Mouse (Mus musculus) hindbrain, embryonic 12.5 days (tissue): ENCODE measurements around the gene Tac4. TPM values are rescaled to one million over a fixed set of nuclear protein-coding genes. Genes with fewer than 3 reads are reported as not detected.
A peak's percentile ranks its signal among the peaks of the same experiment; 100 is the strongest.

Experiments used
- ATAC-seq: fragments of 200-750 bp; cut with Nextera tagmentation; 2 replicates; pipeline ENCODE4 v1.8.0; 2017; ENCODE audit warnings: moderate TSS enrichment; ENCODE audit not compliant: low FRiP score
- H3K27ac ChIP-seq: fragments of 300-500 bp; sonication (generic); 2 replicates; pipeline ENCODE4 v1.5.1; 2016; ENCODE audit warnings: mild to moderate bottlenecking
- H3K27me3 ChIP-seq: fragments of 300-500 bp; sonication (generic); 2 replicates; pipeline ENCODE4 v1.6.1; 2016; ENCODE audit warnings: mild to moderate bottlenecking
- H3K36me3 ChIP-seq: fragments of 300-500 bp; sonication (generic); 2 replicates; pipeline ENCODE4 v1.6.1; 2016; ENCODE audit warnings: mild to moderate bottlenecking
- H3K4me1 ChIP-seq: fragments of 300-500 bp; sonication (generic); 2 replicates; pipeline ENCODE4 v1.6.1; 2016
- H3K4me2 ChIP-seq: fragments of 300-500 bp; sonication (generic); replicated peaks from 2 replicates; pipeline ENCODE4 v1.6.1; 2016; ENCODE audit warnings: mild to moderate bottlenecking
- H3K4me3 ChIP-seq: fragments of 300-500 bp; sonication (generic); 2 replicates; pipeline ENCODE4 v1.5.1; 2016; ENCODE audit warnings: mild to moderate bottlenecking
- H3K9ac ChIP-seq: fragments of 300-500 bp; sonication (generic); 2 replicates; pipeline ENCODE4 v1.6.1; 2016; ENCODE audit warnings: mild to moderate bottlenecking, moderate library complexity
- H3K9me3 ChIP-seq: fragments of 300-500 bp; sonication (generic); replicated peaks from 2 replicates; pipeline ENCODE4 v1.6.1; 2016; ENCODE audit warnings: mild to moderate bottlenecking
- WGBS: fragments of 180-500 bp; shearing (Covaris S2); methylation state at CpG from one replicate; pipeline ENCODE4 v1.1.7; 2016; 5-methylcytosine and 5-hydroxymethylcytosine counted together
- polyA plus RNA-seq: library from polyadenylated mRNA; unstranded; fragments of >200 nt; fragmentation: Nextera tagmentation; extraction: Ambion mirVana; gene quantifications from 2 replicates; pipeline ENCODE4 v1.2.1, GENCODE M21; 2016

The Tac4 gene
- polyA plus RNA-seq, 1 experiment from 2014 or later, result 0.22 TPM

GRCm38 (mm10) chr11:95242653-95243052 is 18.7 kb upstream of the Tac4 start:
- Histone ChIP-seq H3K9ac (no peak overlapping the region), H3K4me1 (0 out of 2 replicates have a peak, but pooled peaks cover 4% of the 10 kb centered on the region), H3K4me2 (no peak overlapping the region), H3K36me3 (no peaks in the 10 kb centered on the region), H3K27me3 (peaks cover 9% of the 10 kb centered on the region; the same call in 1 of the 2 replicates), H3K27ac (no peak overlapping the region), H3K4me3 (no peak overlapping the region), H3K9me3 (no peaks in the 10 kb centered on the region)
- no peak for ATAC-seq
- 68% methylated on average over 6 of the region's 6 CpGs for WGBS

DNA sequence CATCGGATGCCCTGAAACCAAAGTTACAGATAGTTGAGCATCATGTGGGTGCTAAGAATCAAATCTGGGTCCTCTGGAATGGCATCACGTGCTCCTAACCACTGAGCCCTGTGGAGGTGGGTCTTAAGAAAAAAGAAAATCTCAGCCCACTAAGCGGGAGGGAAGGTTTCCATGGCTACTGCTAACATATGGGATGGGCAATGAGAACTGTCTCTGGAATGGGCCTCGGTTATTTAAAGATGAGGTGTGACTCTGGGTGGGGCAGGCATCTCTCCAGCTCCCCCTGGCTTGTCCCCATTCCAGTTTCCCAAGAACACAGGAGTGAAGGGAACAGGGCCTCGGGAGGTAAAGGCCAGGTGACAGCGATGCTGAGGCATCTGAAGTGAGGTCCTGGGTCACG is 15.9 kb upstream of the Tac4 start:
- Histone ChIP-seq H3K36me3 (no peaks in the 10 kb centered on the region), H3K4me3 (no peak overlapping the region)

GRCm38 (mm10) chr11:95247065-95247464 is 14.3 kb upstream of the Tac4 start:
- no peak overlapping the region for H3K27ac ChIP-seq
- no peak overlapping the region for H3K4me2 ChIP-seq
- 0 out of 2 replicates have a peak, but pooled peaks cover 4% of the 10 kb centered on the region for H3K4me1 ChIP-seq
- H3K4me3 ChIP-seq, result no peak overlapping the region
- ATAC-seq, result no peak
- H3K36me3 ChIP-seq, result no peaks in the 10 kb centered on the region
- H3K27me3 ChIP-seq, result peaks cover 19% of the 10 kb centered on the region; the same call in 1 of the 2 replicates
- WGBS, result 52% methylated on average over 14 of the region's 14 CpGs
- 0 out of 2 replicates have a peak overlapping the region, but pooled peaks have one; percentile 2 for H3K9ac ChIP-seq
- H3K9me3 ChIP-seq, result no peaks in the 10 kb centered on the region

More for the DNA sequence above, 15.9 kb upstream of the Tac4 start:
- Histone ChIP-seq H3K27ac (no peak overlapping the region), H3K27me3 (peaks cover 16% of the 10 kb centered on the region; the same call in 1 of the 2 replicates), H3K4me2 (no peak overlapping the region), H3K9ac (no peak overlapping the region), H3K9me3 (no peaks in the 10 kb centered on the region), H3K4me1 (0 out of 2 replicates have a peak, but pooled peaks cover 4% of the 10 kb centered on the region)
- ATAC-seq, result no peak
- WGBS, result 76% methylated on average over 7 of the region's 7 CpGs

- 54% methylated on average over 10 of the region's 10 CpGs for WGBS
Measured at GRCm38 (mm10) chr11:95250110-95250509, 11.2 kb upstream of the Tac4 start.

GRCm38 (mm10) chr11:95251295-95251694 is 10.0 kb upstream of the Tac4 start:
- peaks cover 23% of the 10 kb centered on the region; the same call in 1 of the 2 replicates for H3K27me3 ChIP-seq
- no peak overlapping the region for H3K9ac ChIP-seq
- no peaks in the 10 kb centered on the region for H3K9me3 ChIP-seq
- no peak overlapping the region for H3K4me3 ChIP-seq
- H3K4me2 ChIP-seq, result no peak overlapping the region
- no peak overlapping the region for H3K27ac ChIP-seq
- WGBS, result 5% methylated on average over 11 of the region's 11 CpGs
- H3K36me3 ChIP-seq, result no peaks in the 10 kb centered on the region
- 0 out of 2 replicates have a peak, but pooled peaks cover 4% of the 10 kb centered on the region for H3K4me1 ChIP-seq
- no peak for ATAC-seq

More at GRCm38 (mm10) chr11:95250110-95250509, 11.2 kb upstream of the Tac4 start:
- peaks cover 23% of the 10 kb centered on the region; the same call in 1 of the 2 replicates for H3K27me3 ChIP-seq
- no peak overlapping the region for H3K27ac ChIP-seq
- H3K9ac ChIP-seq, result no peak overlapping the region
- H3K4me1 ChIP-seq, result 0 out of 2 replicates have a peak, but pooled peaks cover 4% of the 10 kb centered on the region
- H3K9me3 ChIP-seq, result no peaks in the 10 kb centered on the region
- no peak overlapping the region for H3K4me2 ChIP-seq
- no peak overlapping the region for H3K4me3 ChIP-seq
- ATAC-seq, result no peak
- H3K36me3 ChIP-seq, result no peaks in the 10 kb centered on the region

DNA sequence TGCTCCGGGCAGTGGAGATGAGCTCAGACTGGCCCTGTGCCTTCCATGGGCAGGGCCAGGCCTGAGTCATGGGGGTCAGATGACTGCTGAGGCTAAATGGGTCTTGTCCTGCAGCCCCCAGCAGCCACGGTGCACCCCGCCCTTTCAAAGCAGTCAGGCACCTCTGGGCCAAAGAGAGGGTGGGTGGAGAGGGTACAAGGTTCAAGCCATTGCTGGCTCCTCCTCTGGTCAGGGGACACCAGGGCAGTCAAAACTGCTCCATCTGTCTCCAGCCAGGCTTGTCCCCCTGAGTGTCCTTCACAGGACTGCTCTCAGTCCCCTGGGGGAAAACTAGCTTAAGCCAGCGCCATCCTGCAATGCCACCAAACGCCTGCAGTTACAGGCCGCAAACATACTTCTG is 9.2 kb upstream of the Tac4 start:
- no peak overlapping the region for H3K9ac ChIP-seq
- no peak overlapping the region for H3K27ac ChIP-seq
- WGBS, result 78% methylated on average over 6 of the region's 6 CpGs
- no peaks in the 10 kb centered on the region for H3K36me3 ChIP-seq
- H3K4me2 ChIP-seq, result no peak overlapping the region
- no peak overlapping the region for H3K4me3 ChIP-seq
- peaks cover 19% of the 10 kb centered on the region; the same call in 1 of the 2 replicates for H3K27me3 ChIP-seq
- H3K9me3 ChIP-seq, result no peaks in the 10 kb centered on the region
- no peak for ATAC-seq
- H3K4me1 ChIP-seq, result 0 out of 2 replicates have a peak, but pooled peaks cover 2% of the 10 kb centered on the region

- H3K4me2 ChIP-seq, result no peak overlapping the region
- no peak overlapping the region for H3K9ac ChIP-seq
- H3K27me3 ChIP-seq, result peaks cover 18% of the 10 kb centered on the region
- H3K36me3 ChIP-seq, result no peaks in the 10 kb centered on the region
- WGBS, result 87% methylated on average over 8 of the region's 8 CpGs
- no peak overlapping the region for H3K27ac ChIP-seq
- ATAC-seq, result no peak
- H3K4me3 ChIP-seq, result no peak overlapping the region
- 0 out of 2 replicates have a peak, but pooled peaks cover 2% of the 10 kb centered on the region for H3K4me1 ChIP-seq
- H3K9me3 ChIP-seq, result no peaks in the 10 kb centered on the region
Measured at GRCm38 (mm10) chr11:95254165-95254564, 7.2 kb upstream of the Tac4 start.

- no peak for ATAC-seq
- H3K36me3 ChIP-seq, result no peaks in the 10 kb centered on the region
- 79% methylated on average over 6 of the region's 6 CpGs for WGBS
- no peak overlapping the region for H3K4me2 ChIP-seq
- no peak overlapping the region for H3K9ac ChIP-seq
- H3K4me3 ChIP-seq, result no peak overlapping the region
- no peaks in the 10 kb centered on the region for H3K9me3 ChIP-seq
- H3K4me1 ChIP-seq, result 0 out of 2 replicates have a peak, but pooled peaks cover 4% of the 10 kb centered on the region
- H3K27me3 ChIP-seq, result peaks cover 11% of the 10 kb centered on the region
- no peak overlapping the region for H3K27ac ChIP-seq
Measured at GRCm38 (mm10) chr11:95255747-95256146, 5.6 kb upstream of the Tac4 start.

DNA sequence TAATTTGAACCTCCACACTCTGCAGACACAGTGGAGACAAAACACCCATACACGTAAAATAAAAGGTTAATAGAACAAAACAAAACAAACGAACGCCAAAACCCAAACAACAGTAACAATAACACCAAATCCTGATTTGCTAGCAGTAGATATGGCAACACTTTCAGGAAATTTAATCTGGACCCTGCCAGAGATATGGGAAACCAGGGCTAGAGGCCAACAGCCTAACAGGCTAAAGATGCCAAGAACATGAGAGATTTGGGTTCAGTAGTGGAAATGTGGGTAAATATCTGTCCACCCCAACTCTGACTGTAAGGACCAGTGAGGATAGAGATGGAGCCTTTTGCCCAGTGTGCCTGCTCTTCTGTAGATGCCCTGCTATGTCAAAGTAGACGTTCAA is 3.4 kb upstream of the Tac4 start:
- peaks cover 11% of the 10 kb centered on the region for H3K27me3 ChIP-seq
- no peak for ATAC-seq
- no peaks in the 10 kb centered on the region for H3K9me3 ChIP-seq
- no peaks in the 10 kb centered on the region for H3K36me3 ChIP-seq
- no peak overlapping the region for H3K9ac ChIP-seq
- peak overlapping the region; percentile 78; the same call in 1 of the 2 replicates for H3K4me2 ChIP-seq
- 57% methylated on average over 4 of the region's 4 CpGs for WGBS
- no peak overlapping the region for H3K4me3 ChIP-seq
- H3K27ac ChIP-seq, result no peak overlapping the region
- H3K4me1 ChIP-seq, result 0 out of 2 replicates have a peak, but pooled peaks cover 4% of the 10 kb centered on the region

DNA sequence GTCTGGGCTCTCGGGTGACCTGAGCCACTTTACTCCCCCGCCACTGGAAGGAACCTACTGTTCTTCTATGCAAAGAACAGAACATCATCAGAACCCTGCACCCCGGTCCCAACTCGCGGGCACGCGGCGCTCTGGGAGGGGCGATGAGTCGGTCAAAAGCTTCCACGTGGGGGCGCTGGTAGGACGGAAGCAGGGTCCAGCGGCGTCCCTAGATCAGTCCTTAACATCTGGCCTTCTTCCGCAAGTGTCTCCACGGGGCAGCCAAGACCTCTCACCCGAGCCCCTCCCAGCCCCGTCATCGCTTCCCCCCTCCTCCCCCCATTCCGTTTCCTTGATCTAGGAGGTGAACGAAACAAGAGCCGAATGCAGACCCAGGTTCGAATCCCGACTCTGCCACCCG is 2.8 kb upstream of the Tac4 start:
- H3K4me3 ChIP-seq, result peak overlapping the region; percentile 48
- H3K9me3 ChIP-seq, result no peaks in the 10 kb centered on the region
- peak overlapping the region; percentile 78 for H3K4me2 ChIP-seq
- H3K36me3 ChIP-seq, result no peaks in the 10 kb centered on the region
- peaks cover 11% of the 10 kb centered on the region for H3K27me3 ChIP-seq
- peaks cover 7% of the 10 kb centered on the region; the same call in 1 of the 2 replicates for H3K4me1 ChIP-seq
- under 1% methylated on average over 26 of the region's 26 CpGs for WGBS
- peak overlapping the region; percentile 63 for H3K9ac ChIP-seq
- no peak for ATAC-seq
- no peak overlapping the region for H3K27ac ChIP-seq

- Histone ChIP-seq H3K36me3 (no peaks in the 10 kb centered on the region), H3K27me3 (peaks cover 8% of the 10 kb centered on the region), H3K27ac (peak overlapping the region; percentile 57), H3K9me3 (no peaks in the 10 kb centered on the region), H3K4me3 (peak overlapping the region; percentile 48), H3K4me2 (peak overlapping the region; percentile 78), H3K4me1 (peaks cover 10% of the 10 kb centered on the region; the same call in 1 of the 2 replicates), H3K9ac (peak overlapping the region; percentile 63)
- ATAC-seq, result peak; percentile 48; the same call in 1 of the 2 replicates
- WGBS, result under 1% methylated on average over 70 of the region's 73 CpGs
Measured at GRCm38 (mm10) chr11:95259088-95259849, 2.1 kb upstream of the Tac4 start.

GRCm38 (mm10) chr11:95263816-95264454 is 2.6 kb downstream of the Tac4 start:
- Histone ChIP-seq H3K4me1 (peaks cover 20% of the 10 kb centered on the region), H3K36me3 (peaks cover 4% of the 10 kb centered on the region; the same call in 1 of the 2 replicates), H3K9me3 (no peaks in the 10 kb centered on the region), H3K9ac (no peak overlapping the region), H3K4me3 (no peak overlapping the region), H3K27me3 (no peaks in the 10 kb centered on the region; the same call in 1 of the 2 replicates), H3K27ac (peak overlapping the region; percentile 12; the same call in 1 of the 2 replicates), H3K4me2 (no peak overlapping the region)
- WGBS, result 17% methylated on average over 11 of the region's 11 CpGs
- ATAC-seq, result no peak
